Mouse (Mus musculus) MEL (cell line): Measurements from ENCODE around the gene Reln. TPM values are rescaled to one million over a fixed set of nuclear protein-coding genes. Genes with fewer than 3 reads are reported as not detected.

Experiments used
- DNase-seq: peaks from one replicate; pipeline ENCODE4 v3.0.0; 2011; ENCODE audit warnings: low read depth, low spot score
- H3K27ac ChIP-seq: 2 replicates; pipeline ENCODE4 v1.5.1; 2012; ENCODE audit warnings: low read depth, mild to moderate bottlenecking, control low read depth, low read length, moderate library complexity; ENCODE audit not compliant: control insufficient read depth
- H3K27me3 ChIP-seq, 2 experiments: fragments of 150-350 bp in 1 of 2; sonication (generic) in 1 of 2; 2 replicates each; pipeline ENCODE4 v1.6.1; 2012; ENCODE audit warnings: low read length in 2 of 2, mild to moderate bottlenecking in 2 of 2, improper control_type of control experiment in 1 of 2, moderate library complexity in 1 of 2; ENCODE audit not compliant: insufficient read depth in 2 of 2, control insufficient read depth in 1 of 2
- H3K36me3 ChIP-seq, 2 experiments: 2 replicates each; pipeline ENCODE4 v1.6.1; 2012 to 2014; ENCODE audit warnings: low read length in 2 of 2, improper control_type of control experiment in 1 of 2, inconsistent platforms in 1 of 2, mild to moderate bottlenecking in 1 of 2; ENCODE audit not compliant: insufficient read depth in 2 of 2, control insufficient read depth in 1 of 2
- H3K4me1 ChIP-seq, 2 experiments: fragments of 150-350 bp in 1 of 2; sonication (generic) in 1 of 2; 2 replicates each; pipeline ENCODE4 v1.6.1; 2012; ENCODE audit warnings: low read length in 2 of 2, improper control_type of control experiment in 1 of 2, mild to moderate bottlenecking in 1 of 2; ENCODE audit not compliant: insufficient read depth in 2 of 2, control insufficient read depth in 1 of 2
- H3K4me3 ChIP-seq, 2 experiments: fragments of 150-350 bp in 1 of 2; sonication (generic) in 1 of 2; 2 replicates each; pipeline ENCODE4 v1.5.1; 2012; ENCODE audit warnings: low read depth in 2 of 2, low read length in 2 of 2, mild to moderate bottlenecking in 2 of 2, moderate library complexity in 2 of 2, control low read depth in 1 of 2, improper control_type of control experiment in 1 of 2; ENCODE audit not compliant: control insufficient read depth in 1 of 2, insufficient read depth in 1 of 2
- H3K79me2 ChIP-seq: 2 replicates; pipeline ENCODE4 v1.6.1; 2012; ENCODE audit warnings: mild to moderate bottlenecking, low read length, moderate library complexity; ENCODE audit not compliant: control insufficient read depth, poor library complexity, insufficient read depth
- H3K9ac ChIP-seq: 2 replicates; pipeline ENCODE4 v1.6.1; 2012; ENCODE audit warnings: low read depth, mild to moderate bottlenecking, control low read depth, low read length, moderate library complexity; ENCODE audit not compliant: control insufficient read depth, poor library complexity, severe bottlenecking
- H3K9me3 ChIP-seq: fragments of 150-350 bp; sonication (generic); replicated peaks from 2 replicates; pipeline ENCODE4 v1.6.1; 2012; ENCODE audit warnings: mild to moderate bottlenecking, low read length, improper control_type of control experiment, moderate library complexity; ENCODE audit not compliant: insufficient read depth
- CHD1 ChIP-seq: IDR thresholded peaks from 2 replicates; pipeline ENCODE4 v1.6.1; 2012; ENCODE audit warnings: low read depth, mild to moderate bottlenecking, inconsistent platforms, low read length, improper control_type of control experiment
- CHD2 ChIP-seq: IDR thresholded peaks from 2 replicates; pipeline ENCODE4 v1.6.1; 2011; ENCODE audit warnings: low read length, improper control_type of control experiment
- EP300 ChIP-seq, 2 experiments: IDR thresholded peaks; 2 replicates each; pipeline ENCODE4 v1.6.1; 2011; ENCODE audit warnings: improper control_type of control experiment in 2 of 2, low read length in 2 of 2, low read depth in 1 of 2, mild to moderate bottlenecking in 1 of 2
- HCFC1 ChIP-seq: IDR thresholded peaks from 2 replicates; pipeline ENCODE4 v1.6.1; 2012; ENCODE audit warnings: low read depth, mild to moderate bottlenecking, inconsistent platforms, low read length, improper control_type of control experiment, moderate library complexity
- MAX ChIP-seq: IDR thresholded peaks from 2 replicates; pipeline ENCODE4 v1.6.1; 2011; ENCODE audit warnings: low read length, improper control_type of control experiment
- MYC ChIP-seq: IDR thresholded peaks from 2 replicates; pipeline ENCODE4 v1.6.1; 2011; ENCODE audit warnings: low read depth, mild to moderate bottlenecking, low read length, improper control_type of control experiment, moderate library complexity
- NELFE ChIP-seq: IDR thresholded peaks from 2 replicates; pipeline ENCODE4 v1.6.1; 2011; ENCODE audit warnings: low read depth, low read length, improper control_type of control experiment
- SMC3 ChIP-seq: IDR thresholded peaks from 2 replicates; pipeline ENCODE4 v1.6.1; 2011; ENCODE audit warnings: low read depth, low read length, improper control_type of control experiment
- TAL1 ChIP-seq: IDR thresholded peaks from 2 replicates; pipeline ENCODE4 v1.6.1; 2012; ENCODE audit warnings: mild to moderate bottlenecking, inconsistent platforms, low read length, moderate library complexity, mixed read lengths
- TBP ChIP-seq: IDR thresholded peaks from 2 replicates; pipeline ENCODE4 v1.8.0; 2011; ENCODE audit warnings: low read depth, low read length, improper control_type of control experiment
- TCF12 ChIP-seq: IDR thresholded peaks from 2 replicates; pipeline ENCODE4 v1.6.1; 2014; ENCODE audit warnings: low read depth, mild to moderate bottlenecking, inconsistent platforms, low read length, improper control_type of control experiment, moderate library complexity
- USF1 ChIP-seq: IDR thresholded peaks from 2 replicates; pipeline ENCODE4 v1.6.1; 2014; ENCODE audit warnings: low read depth, mild to moderate bottlenecking, inconsistent platforms, low read length, improper control_type of control experiment, moderate library complexity
- USF2 ChIP-seq, 2 experiments: IDR thresholded peaks; 2 replicates each; pipeline ENCODE4 v1.6.1; 2011 to 2012; ENCODE audit warnings: improper control_type of control experiment in 2 of 2, low read length in 2 of 2, borderline replicate concordance in 1 of 2, inconsistent platforms in 1 of 2, low read depth in 1 of 2, mild to moderate bottlenecking in 1 of 2; ENCODE audit not compliant: insufficient read depth in 1 of 2
- ZNF384 ChIP-seq: IDR thresholded peaks from 2 replicates; pipeline ENCODE4 v1.6.1; 2012; ENCODE audit warnings: low read depth, mild to moderate bottlenecking, inconsistent platforms, low read length, improper control_type of control experiment
- polyA plus RNA-seq, 2 experiments: library from polyadenylated mRNA; stranded (reverse) in 1 of 2; unstranded in 1 of 2; fragments of >175 nt in 1 of 2; fragments of >200 nt in 1 of 2; gene quantifications; 2 replicates each; pipeline versions ENCODE4 v1.2.1 to v1.2.4; 2012; ENCODE audit warnings: low replicate concordance in 2 of 2, low read depth in 1 of 2; ENCODE audit not compliant: insufficient read length in 2 of 2, insufficient read depth in 1 of 2, missing spikeins in 1 of 2
- total RNA-seq: library from RNA; depleted of rRNA; stranded (reverse); fragments of 300-350 nt; gene quantifications from 2 replicates; pipeline ENCODE4 v1.2.3, GENCODE M21; 2012

The Reln gene
- total and polyA plus RNA-seq, 3 experiments, result not detected

GRCm38 (mm10) chr5:22196891-22197290 lies 147.6 kb downstream of the Reln start:
- no peak overlapping the region for H3K4me3 ChIP-seq
- H3K27me3 ChIP-seq, result no peaks in the 10 kb centered on the region
- no peaks in the 10 kb centered on the region for H3K4me1 ChIP-seq
- H3K9me3 ChIP-seq, result no peaks in the 10 kb centered on the region
- DNase-seq, result no peak
- H3K36me3 ChIP-seq, result no peaks in the 10 kb centered on the region
- no peaks in the 10 kb centered on the region for H3K79me2 ChIP-seq
- TF ChIP-seq NELFE (no peak), TCF12 (no peak), CHD2 (no peak)
- no peak overlapping the region for H3K9ac ChIP-seq
- no peak overlapping the region for H3K27ac ChIP-seq

- no peaks in the 10 kb centered on the region for H3K9me3 ChIP-seq
- H3K9ac ChIP-seq, result no peak overlapping the region
- no peaks in the 10 kb centered on the region for H3K36me3 ChIP-seq
- H3K27me3 ChIP-seq, result no peaks in the 10 kb centered on the region
- no peaks in the 10 kb centered on the region for H3K79me2 ChIP-seq
- TF ChIP-seq USF1 (no peak), CHD2 (no peak), HCFC1 (no peak), MYC (no peak), TAL1 (no peak), SMC3 (no peak), TBP (no peak), USF2 (IDR thresholded peaks at IDR 0.05; ENCODE audit: borderline replicate concordance in 1 of 2, insufficient read depth in 1 of 2, low read depth in 1 of 2, low read length in 2 of 2) (no peak), CHD1 (no peak), MAX (no peak)
- no peak overlapping the region for H3K27ac ChIP-seq
- H3K4me3 ChIP-seq, result no peak overlapping the region
- no peak for DNase-seq
- H3K4me1 ChIP-seq, result no peaks in the 10 kb centered on the region
These were observed 148.0 kb downstream of the Reln start for GRCm38 (mm10) chr5:22196476-22196875.

- H3K9ac ChIP-seq, result no peak overlapping the region
- H3K4me1 ChIP-seq, result no peaks in the 10 kb centered on the region
- H3K27me3 ChIP-seq, result no peaks in the 10 kb centered on the region
- no peaks in the 10 kb centered on the region for H3K36me3 ChIP-seq
- no peak for DNase-seq
- H3K27ac ChIP-seq, result no peak overlapping the region
- no peaks in the 10 kb centered on the region for H3K79me2 ChIP-seq
- no peak overlapping the region for H3K4me3 ChIP-seq
- H3K9me3 ChIP-seq, result no peaks in the 10 kb centered on the region
- no peak for TF ChIP-seq ZNF384
- no peak for TF ChIP-seq EP300 (IDR thresholded peaks at IDR 0.05; ENCODE audit: low read depth in 1 of 2, low read length in 2 of 2)
- TF ChIP-seq, all 39 proteins: peak for 0
These were observed 149.1 kb downstream of the Reln start for GRCm38 (mm10) chr5:22195352-22195941.
